ENCODE assay signal across 8 mouse cellular contexts in genomic region chr11:77872685-77873084, GRCm38 (mm10). TPM values are rescaled to one million over a fixed set of nuclear protein-coding genes. Genes with fewer than 3 reads are reported as not detected.
DNase-seq lines count a peak whose midpoint lies in the region; ATAC-seq and TF ChIP-seq lines count a peak whose summit lies in the region.

No protein-coding gene starts in this region.

- H3K9ac ChIP-seq in heart, embryonic 11.5 days (ENCODE audit: low read depth, low read length) = peak overlapping the region; percentile 58
- H3K9ac ChIP-seq in heart, adult 2 months (ENCODE audit: low read depth, low read length) = no peak overlapping the region
- H3K9ac ChIP-seq in ES-Bruce4 (ENCODE audit: low read depth, poor library complexity, severe bottlenecking) = peak overlapping the region; percentile 17
- peak overlapping the region; percentile 45; the same call in 1 of the 2 replicates for H3K9ac ChIP-seq in forebrain, embryonic 16.5 days (replicated peaks; ENCODE audit: low read depth, low read length)
- H3K9ac ChIP-seq in midbrain, embryonic 11.5 days (ENCODE audit: low read length) = peak overlapping the region; percentile 13; the same call in 1 of the 2 replicates

- no peak for TF ChIP-seq CTCF in heart, adult 2 months (IDR thresholded peaks at IDR 0.05)
- TF ChIP-seq CTCF in ES-Bruce4 (IDR thresholded peaks at IDR 0.05; ENCODE audit: low read depth, low read length) = peak; percentile 14

- TF ChIP-seq EP300 in heart, adult 2 months (IDR thresholded peaks at IDR 0.05; ENCODE audit: insufficient read depth, low read depth, low read length) = no peak
- no peak for TF ChIP-seq EP300 in ES-Bruce4 (IDR thresholded peaks at IDR 0.05; ENCODE audit: insufficient read depth, low read depth, low read length)

- H3K4me1 ChIP-seq in heart, embryonic 11.5 days (ENCODE audit: control insufficient read depth, insufficient read depth, low read length) = peaks cover 33% of the 10 kb centered on the region
- peaks cover 3% of the 10 kb centered on the region for H3K4me1 ChIP-seq in heart, adult 2 months (ENCODE audit: control insufficient read depth, insufficient read depth, low read length)
- peaks cover 3% of the 10 kb centered on the region for H3K4me1 ChIP-seq in ES-Bruce4 (ENCODE audit: control insufficient read depth, insufficient read depth, low read length)
- H3K4me1 ChIP-seq in forebrain, embryonic 16.5 days (replicated peaks; ENCODE audit: control insufficient read depth, insufficient read depth, low read length) = peaks cover 82% of the 10 kb centered on the region
- peaks cover 36% of the 10 kb centered on the region for H3K4me1 ChIP-seq in midbrain, embryonic 11.5 days (ENCODE audit: control insufficient read depth, insufficient read depth, low read length)

- intact Hi-C loops in heart, adult 2 months (cut with DNase I) = no loop called here

- no peaks in the 10 kb centered on the region for H3K36me3 ChIP-seq in heart, embryonic 11.5 days (ENCODE audit: control insufficient read depth, insufficient read depth, low read length)
- no peaks in the 10 kb centered on the region for H3K36me3 ChIP-seq in heart, adult 2 months (ENCODE audit: control insufficient read depth, insufficient read depth, low read length)
- no peaks in the 10 kb centered on the region for H3K36me3 ChIP-seq in ES-Bruce4 (ENCODE audit: control insufficient read depth, insufficient read depth, low read length, poor library complexity, severe bottlenecking)
- no peaks in the 10 kb centered on the region for H3K36me3 ChIP-seq in forebrain, embryonic 16.5 days (ENCODE audit: control insufficient read depth, insufficient read depth)
- no peaks in the 10 kb centered on the region for H3K36me3 ChIP-seq in midbrain, embryonic 11.5 days (ENCODE audit: control insufficient read depth, insufficient read depth, low read length)

- no peaks in the 10 kb centered on the region for H3K27me3 ChIP-seq in heart, embryonic 11.5 days (ENCODE audit: control insufficient read depth, insufficient read depth, low read length)
- no peaks in the 10 kb centered on the region for H3K27me3 ChIP-seq in heart, adult 2 months (ENCODE audit: control insufficient read depth, insufficient read depth, low read length)
- H3K27me3 ChIP-seq in ES-Bruce4 (ENCODE audit: control insufficient read depth, insufficient read depth, low read length, poor library complexity, severe bottlenecking) = no peaks in the 10 kb centered on the region
- no peaks in the 10 kb centered on the region for H3K27me3 ChIP-seq in forebrain, embryonic 16.5 days (replicated peaks; ENCODE audit: control insufficient read depth, insufficient read depth, low read length)
- peaks cover 2% of the 10 kb centered on the region; the same call in 1 of the 2 replicates for H3K27me3 ChIP-seq in midbrain, embryonic 11.5 days (ENCODE audit: control insufficient read depth, insufficient read depth, low read length)

- H3K4me3 ChIP-seq in heart, embryonic 11.5 days (ENCODE audit: low read depth, low read length) = 0 out of 2 replicates have a peak overlapping the region, but pooled peaks have one; percentile 11
- no peak overlapping the region for H3K4me3 ChIP-seq in heart, adult 2 months
- peak overlapping the region; percentile 25 for H3K4me3 ChIP-seq in ES-Bruce4 (ENCODE audit: low read depth, low read length)
- no peak overlapping the region for H3K4me3 ChIP-seq in forebrain, embryonic 16.5 days (replicated peaks; ENCODE audit: low read length)
- H3K4me3 ChIP-seq in midbrain, embryonic 11.5 days (ENCODE audit: low read depth, low read length) = no peak overlapping the region

- H3K79me2 ChIP-seq in heart, adult 2 months (replicated peaks; ENCODE audit: control insufficient read depth, insufficient read depth, low read length) = no peaks in the 10 kb centered on the region

- H3K4me2 ChIP-seq in heart, embryonic 11.5 days = peak overlapping the region; percentile 53
- H3K4me2 ChIP-seq in forebrain, embryonic 16.5 days (ENCODE audit: low read length) = peak overlapping the region; percentile 24
- H3K4me2 ChIP-seq in midbrain, embryonic 11.5 days = no peak overlapping the region

- no peak for DNase-seq in heart, adult 2 months
- DNase-seq in midbrain, embryonic 11.5 days (ENCODE audit: low spot score, missing footprints) = no peak
- DNase-seq in kidney, adult 8-10 months = no peak
- no peak for DNase-seq in thymus, postnatal 4 days
- DNase-seq in spleen, postnatal 4 days (ENCODE audit: low spot score in 2 of 2) = no peak

- no peak for ATAC-seq in heart, embryonic 11.5 days (replicated peaks; ENCODE audit: insufficient number of reproducible peaks, low FRiP score, low TSS enrichment)
- ATAC-seq in forebrain, embryonic 16.5 days = no peak
- ATAC-seq in midbrain, embryonic 11.5 days (ENCODE audit: low FRiP score) = peak; percentile 14; the same call in 1 of the 2 replicates

- WGBS in heart, embryonic 11.5 days (ENCODE audit: insufficient replicate concordance) = 2% methylated on average over 7 of the region's 7 CpGs
- 13% methylated on average over 7 of the region's 7 CpGs for WGBS in heart, adult 2 months
- 17% methylated on average over 7 of the region's 7 CpGs for WGBS in forebrain, embryonic 16.5 days
- 6% methylated on average over 7 of the region's 7 CpGs for WGBS in midbrain, embryonic 11.5 days

- TF ChIP-seq POLR2A in heart, adult 2 months (IDR thresholded peaks at IDR 0.05; ENCODE audit: insufficient read depth, low read depth, low read length) = no peak
- no peak for TF ChIP-seq POLR2A in ES-Bruce4 (IDR thresholded peaks at IDR 0.05; ENCODE audit: insufficient read depth, low read length)

- H3K27ac ChIP-seq in heart, embryonic 11.5 days (ENCODE audit: low read depth, low read length) = no peak overlapping the region
- H3K27ac ChIP-seq in heart, adult 2 months = no peak overlapping the region
- H3K27ac ChIP-seq in ES-Bruce4 (ENCODE audit: insufficient read depth, low read length) = no peak overlapping the region
- H3K27ac ChIP-seq in forebrain, embryonic 16.5 days (ENCODE audit: low read length) = peak overlapping the region; percentile 87
- no peak overlapping the region for H3K27ac ChIP-seq in midbrain, embryonic 11.5 days (ENCODE audit: low read depth, low read length)

- no peaks in the 10 kb centered on the region for H3K9me3 ChIP-seq in heart, embryonic 11.5 days (replicated peaks; ENCODE audit: control insufficient read depth, low read length)
- H3K9me3 ChIP-seq in ES-Bruce4 (replicated peaks; ENCODE audit: control insufficient read depth, insufficient read depth, low read length, poor library complexity, severe bottlenecking) = no peaks in the 10 kb centered on the region
- no peaks in the 10 kb centered on the region for H3K9me3 ChIP-seq in forebrain, embryonic 16.5 days (ENCODE audit: control insufficient read depth, low read length)
- no peaks in the 10 kb centered on the region for H3K9me3 ChIP-seq in midbrain, embryonic 11.5 days (ENCODE audit: control insufficient read depth, low read length)

RNA-seq across cellular contexts. Expression of gene Pipox, which starts 21.2 kb away (rescaled TPM):
- polyA plus RNA-seq in heart, embryonic 11.5 days (2014; fragmentation: Nextera tagmentation; extraction: Ambion mirVana) = 1.8 and 2.4 TPM in 2 replicates
- total RNA-seq in heart, adult 2 months (2021) = under 1 TPM; 0.52 to 0.77 TPM
- 0.47 and 0.82 TPM in 2 replicates for polyA plus RNA-seq in heart, adult 2 months (2012; rRNA removed)
- polyA plus RNA-seq in ES-Bruce4 (2011; ENCODE audit: insufficient read depth, insufficient read length, low read depth, missing spikeins) = 14.3 and 17.0 TPM in 2 replicates
- polyA plus RNA-seq in forebrain, embryonic 16.5 days (2015; fragmentation: Nextera tagmentation; extraction: Ambion mirVana) = 8.6 and 12.6 TPM in 2 replicates
- polyA plus RNA-seq in midbrain, embryonic 11.5 days (2014; fragmentation: Nextera tagmentation; extraction: Ambion mirVana) = 12.1 and 12.6 TPM in 2 replicates

RNA-seq across cellular contexts. Expression of gene Sez6, which starts 57.9 kb away (rescaled TPM):
- 0.09 TPM in 1 of 2 replicates, not detected in the other for polyA plus RNA-seq in heart, embryonic 11.5 days (2014; fragmentation: Nextera tagmentation; extraction: Ambion mirVana)
- total RNA-seq in heart, adult 2 months (2021) = under 1 TPM; 0.68 to 0.80 TPM
- polyA plus RNA-seq in heart, adult 2 months (2012; rRNA removed) = 0.59 and 0.70 TPM in 2 replicates
- polyA plus RNA-seq in ES-Bruce4 (2011; ENCODE audit: insufficient read depth, insufficient read length, low read depth, missing spikeins) = 0.33 and 0.57 TPM in 2 replicates
- polyA plus RNA-seq in forebrain, embryonic 16.5 days (2015; fragmentation: Nextera tagmentation; extraction: Ambion mirVana) = 257 and 284 TPM in 2 replicates
- 7.2 and 8.6 TPM in 2 replicates for polyA plus RNA-seq in midbrain, embryonic 11.5 days (2014; fragmentation: Nextera tagmentation; extraction: Ambion mirVana)

Comparison
In these comparisons a context has a peak if more than half of its experiments do, and no peak if none do; other contexts are left out.
1. H3K4me3 ChIP-seq: peak in heart, embryonic 11.5 days (single experiment) and ES-Bruce4 (single experiment); none in heart, adult 2 months (single experiment), forebrain, embryonic 16.5 days (single experiment) and midbrain, embryonic 11.5 days (single experiment).
2. RNA of gene Sez6, which starts 57.9 kb away (polyA plus RNA-seq): 257 to 284 TPM in forebrain, embryonic 16.5 days; 7.2 to 8.6 TPM in midbrain, embryonic 11.5 days, 0.59 to 0.70 TPM in heart, adult 2 months, 0.33 to 0.57 TPM in ES-Bruce4 and 0.09 TPM in heart, embryonic 11.5 days; every median in the first group is over 10 times any median in the second.